Mouse (Mus musculus): ENCODE results near the gene Icam4. TPM values are rescaled to one million over a fixed set of nuclear protein-coding genes. Genes with fewer than 3 reads are reported as not detected.
A peak's percentile ranks its signal among the peaks of the same experiment; 100 is the strongest.

The Icam4 gene
- total RNA-seq (2012; rRNA removed) (2.9 and 3.1 TPM in 2 replicates), total RNA-seq (2014; rRNA removed) (1.1 and 1.2 TPM in 2 replicates), polyA plus RNA-seq (2012; ENCODE audit: insufficient read length, low read depth) (0.72 and 0.96 TPM in 2 replicates)

GRCm38 (mm10) chr9:21029291-21030054 lies at the start of gene Icam4:
Icam4 (plus strand) TSS chr9:21029373.
- Histone ChIP-seq H3K9ac (ENCODE audit: insufficient read depth, low read depth) (peak within 1 kb of the TSS; percentile 28; the same call in 1 of the 2 replicates), H3K27ac (ENCODE audit: insufficient read depth, low read depth) (peak within 1 kb of the TSS; percentile 81), H3K27me3 (replicated peaks) (no peaks in the 10 kb centered on the region), H3K4me1 (ENCODE audit: control insufficient read depth in 1 of 2, insufficient read depth in 2 of 2) (peaks cover 13 to 55% of the 10 kb centered on the region in 2 experiments), H3K4me3 (replicated peaks in 1 of 3; ENCODE audit: low read depth in 2 of 3, low read length in 2 of 3, poor library complexity in 1 of 3) (peak within 1 kb of the TSS; percentile 36 to 43 (median 40)), H3K4me2 (ENCODE audit: insufficient read depth, low read depth, poor library complexity, severe bottlenecking) (peak within 1 kb of the TSS; percentile 87), H3K36me3 (replicated peaks in 1 of 2; ENCODE audit: control insufficient read depth in 1 of 2, insufficient read depth in 1 of 2, low read length in 1 of 2) (peaks cover 42 to 45% of the 10 kb centered on the region in 2 experiments), H3K9me3 (replicated peaks; ENCODE audit: low read length) (no peaks in the 10 kb centered on the region), H3K79me2 (replicated peaks; ENCODE audit: control insufficient read depth, extremely low read depth, insufficient read depth, poor library complexity, severe bottlenecking) (peaks cover 8% of the 10 kb centered on the region)
- dilution Hi-C loops (cut with MboI; ENCODE audit: extremely low pct_ligation_motif_present, extremely low pct_unique_long_range_greater_than_20kb, low sequenced_read_pairs) = no loop called here
- peak; percentile 80 for DNase-seq (ENCODE audit: extremely low read depth)
- TF ChIP-seq MAZ (IDR thresholded peaks at IDR 0.05; ENCODE audit: low read depth, low read length) (peak; percentile 50; the same call in 1 of the 2 replicates), E2F4 (IDR thresholded peaks at IDR 0.05; ENCODE audit: insufficient replicate concordance, low read depth, low read length) (0 out of 2 replicates have a peak, but pooled peaks have one; percentile 22), NRF1 (IDR thresholded peaks at IDR 0.05; ENCODE audit: low read depth, low read length) (0 out of 2 replicates have a peak, but pooled peaks have one; percentile 53), NELFE (IDR thresholded peaks at IDR 0.05; ENCODE audit: low read depth, low read length) (peak; percentile 38; the same call in 1 of the 2 replicates), RAD21 (IDR thresholded peaks at IDR 0.05; ENCODE audit: low read depth, low read length) (peak; percentile 71), EP300 (IDR thresholded peaks at IDR 0.05; ENCODE audit: low read length) (no peak), CHD1 (IDR thresholded peaks at IDR 0.05; ENCODE audit: low read depth, low read length) (peak; percentile 41; the same call in 1 of the 2 replicates), TCF12 (IDR thresholded peaks at IDR 0.05; ENCODE audit: low read depth, low read length) (peak; percentile 47), POLR2A (IDR thresholded peaks at IDR 0.05; ENCODE audit: low read depth, low read length) (no peak; the same call in 1 of the 2 replicates), USF1 (IDR thresholded peaks at IDR 0.05; ENCODE audit: low read depth, low read length) (no peak), JUND (conservative IDR thresholded peaks at IDR 0.05; ENCODE audit: low read depth, low read length) (no peak), POLR2AphosphoS2 (IDR thresholded peaks at IDR 0.05; ENCODE audit: low read depth, low read length) (peak; percentile 96), TBP (conservative IDR thresholded peaks at IDR 0.05; ENCODE audit: low read depth, low read length) (no peak), SIN3A (IDR thresholded peaks at IDR 0.05; ENCODE audit: low read length) (peak; percentile 88), KAT2A (IDR thresholded peaks at IDR 0.05; ENCODE audit: insufficient replicate concordance, low read length) (no peak), ELF1 (IDR thresholded peaks at IDR 0.05; ENCODE audit: low read depth, low read length) (peak; percentile 36; the same call in 1 of the 2 replicates), BHLHE40 (IDR thresholded peaks at IDR 0.05; ENCODE audit: low read depth, low read length) (no peak), MYC (IDR thresholded peaks at IDR 0.05; ENCODE audit: low read depth, low read length) (no peak), CTCF (conservative IDR thresholded peaks at IDR 0.05 in 1 of 2, IDR thresholded peaks at IDR 0.05 in 1 of 2; ENCODE audit: low read depth in 2 of 2, low read length in 2 of 2) (peak in 1 of 2 experiments; percentile 88; a peak in 2 of 4 replicates), SMC3 (IDR thresholded peaks at IDR 0.05; ENCODE audit: low read depth, low read length) (peak; percentile 75), USF2 (conservative IDR thresholded peaks at IDR 0.05; ENCODE audit: low read depth, low read length) (no peak), MAFK (IDR thresholded peaks at IDR 0.05; ENCODE audit: insufficient replicate concordance, low read length) (no peak), JUN (IDR thresholded peaks at IDR 0.05; ENCODE audit: insufficient read depth, low read depth, low read length) (no peak), ZNF384 (IDR thresholded peaks at IDR 0.05; ENCODE audit: low read depth, low read length) (no peak), MEF2A (IDR thresholded peaks at IDR 0.05; ENCODE audit: borderline replicate concordance, low read depth, low read length) (peak; percentile 61; the same call in 1 of the 2 replicates), ZC3H11A (IDR thresholded peaks at IDR 0.05; ENCODE audit: low read depth, low read length) (no peak; the same call in 1 of the 2 replicates), GABPA (IDR thresholded peaks at IDR 0.05; ENCODE audit: insufficient replicate concordance, low read depth, low read length) (no peak), UBTF (IDR thresholded peaks at IDR 0.05; ENCODE audit: low read depth, low read length) (no peak; the same call in 1 of the 2 replicates), MAX (IDR thresholded peaks at IDR 0.05; ENCODE audit: low read length) (peak; percentile 31), HCFC1 (IDR thresholded peaks at IDR 0.05; ENCODE audit: low read depth, low read length) (peak; percentile 31), PAX5 (IDR thresholded peaks at IDR 0.05; ENCODE audit: low read length) (no peak), RCOR1 (conservative IDR thresholded peaks at IDR 0.05; ENCODE audit: low read depth, low read length) (0 out of 2 replicates have a peak, but pooled peaks have one; percentile 21), MXI1 (IDR thresholded peaks at IDR 0.05; ENCODE audit: low read depth, low read length) (peak; percentile 82), ZKSCAN1 (IDR thresholded peaks at IDR 0.05; ENCODE audit: borderline replicate concordance, low read depth, low read length) (no peak), ZMIZ1 (IDR thresholded peaks at IDR 0.05; ENCODE audit: low read depth, low read length) (peak; percentile 67; the same call in 1 of the 2 replicates), IRF4 (IDR thresholded peaks at IDR 0.05; ENCODE audit: low read depth, low read length) (0 out of 2 replicates have a peak, but pooled peaks have one; percentile 40)
- in situ Hi-C loops (cut with MboI; ENCODE audit: low pct_ligation_motif_present, low pct_unique_long_range_greater_than_20kb, low sequenced_read_pairs) = loop anchor here (5.0 kb wide), 2 partner anchors 43 to 98 kb away; partner anchors contain the start of genes Fdx1l and Gm49373

All from CH12.LX (cell line).